Mouse (Mus musculus) gastrocnemius, adult 18-20 months (tissue): ENCODE results near the gene Coro7. TPM values are rescaled to one million over a fixed set of nuclear protein-coding genes. Genes with fewer than 3 reads are reported as not detected.

ENCODE experiments used
- DNase-seq: peaks from one replicate; pipeline ENCODE4 v3.0.0; 2021; ENCODE audit warnings: low spot score
- total RNA-seq, 2 experiments: library from RNA; stranded (reverse); gene quantifications; 2 replicates each; pipeline ENCODE4 v1.2.3; 2021

Gene Coro7
- total RNA-seq, 2 experiments from 2014 or later = 13.9 to 14.4 TPM

GRCm38 (mm10) chr16:4649692-4650091 lies 29.9 kb downstream of the Coro7 start:
- no peak for DNase-seq

GRCm38 (mm10) chr16:4649211-4649610 lies 30.4 kb downstream of the Coro7 start:
- no peak for DNase-seq

DNA sequence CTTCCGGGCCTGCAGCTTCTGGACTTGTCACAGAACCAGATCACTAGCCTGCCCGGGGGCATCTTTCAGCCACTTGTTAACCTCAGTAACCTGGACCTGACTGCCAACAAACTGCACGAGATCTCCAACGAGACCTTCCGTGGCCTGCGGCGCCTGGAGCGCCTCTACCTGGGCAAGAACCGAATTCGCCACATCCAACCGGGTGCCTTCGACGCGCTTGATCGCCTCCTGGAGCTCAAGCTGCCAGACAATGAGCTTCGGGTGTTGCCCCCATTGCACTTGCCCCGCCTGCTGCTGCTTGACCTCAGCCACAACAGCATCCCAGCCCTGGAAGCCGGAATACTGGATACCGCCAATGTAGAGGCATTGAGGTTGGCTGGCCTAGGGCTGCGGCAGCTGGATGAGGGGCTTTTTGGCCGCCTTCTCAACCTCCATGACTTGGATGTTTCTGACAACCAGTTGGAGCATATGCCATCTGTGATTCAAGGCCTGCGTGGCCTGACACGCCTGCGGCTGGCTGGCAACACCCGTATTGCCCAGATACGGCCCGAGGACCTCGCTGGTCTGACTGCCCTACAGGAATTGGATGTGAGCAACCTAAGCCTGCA lies 31.1 kb downstream of the Coro7 start:
- DNase-seq = no peak

- DNase-seq = peak; percentile 75
Measured at GRCm38 (mm10) chr16:4647651-4648141, 31.9 kb downstream of the Coro7 start.

- DNase-seq = no peak
Measured at GRCm38 (mm10) chr16:4646831-4647230, 32.7 kb downstream of the Coro7 start.

DNA sequence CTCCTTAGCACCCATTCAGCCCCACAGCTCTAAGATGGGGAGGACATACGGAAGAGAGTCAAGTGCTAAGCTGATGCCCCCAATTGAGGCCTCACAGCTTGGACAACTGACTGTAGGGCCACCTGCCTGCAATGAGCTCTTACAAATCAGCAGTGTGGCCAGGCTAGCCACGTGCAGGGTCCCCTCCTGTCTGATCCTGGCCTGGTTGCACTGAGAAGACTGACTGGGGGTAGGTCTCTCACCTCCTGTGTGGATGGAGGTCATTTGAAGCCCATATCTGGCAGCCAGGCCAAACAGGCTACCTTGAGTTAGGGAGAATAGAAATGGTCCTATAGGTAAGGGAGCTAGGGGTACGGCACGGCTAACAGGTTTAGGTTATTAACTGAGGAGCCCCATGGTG lies 33.7 kb downstream of the Coro7 start:
- no peak for DNase-seq

DNA sequence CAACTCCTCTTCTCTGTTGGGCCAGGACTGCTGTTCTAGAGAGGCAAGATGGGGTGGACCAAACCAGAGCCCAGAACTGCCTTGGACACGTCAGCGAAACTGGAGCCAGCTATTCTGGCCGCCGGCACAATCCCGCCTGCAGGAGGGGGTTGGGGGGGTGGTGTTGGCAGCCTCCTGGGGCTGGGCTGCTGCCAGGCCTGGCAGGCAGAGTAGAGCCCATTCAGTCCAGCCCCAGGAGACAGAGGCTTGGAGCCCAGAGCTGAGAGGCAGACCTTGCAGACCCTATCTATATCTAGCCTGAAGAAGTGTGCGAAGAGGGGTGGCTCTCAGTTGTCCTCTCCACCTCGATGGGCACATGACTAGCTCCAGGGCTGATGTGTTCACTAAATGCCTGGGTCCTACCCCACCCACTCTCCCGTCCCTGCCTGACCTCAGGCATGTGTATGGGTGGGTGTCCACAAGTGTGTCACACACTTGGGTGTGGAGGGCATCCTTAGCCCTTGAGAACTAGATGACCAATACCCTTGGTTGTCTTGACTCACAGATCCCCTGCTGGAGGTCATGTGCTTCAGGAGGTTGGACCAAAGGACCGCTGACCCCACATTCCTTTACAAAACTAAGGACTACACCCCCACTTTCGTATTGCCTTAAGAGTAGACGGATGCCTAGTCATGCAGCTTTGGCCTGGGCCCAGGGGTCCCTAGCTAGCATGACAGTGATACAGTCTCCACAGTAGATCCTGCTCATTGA lies 35.7 kb downstream of the Coro7 start:
- peak; percentile 90 for DNase-seq

- no peak for DNase-seq
Measured at GRCm38 (mm10) chr16:4642937-4643336, 36.6 kb downstream of the Coro7 start.

GRCm38 (mm10) chr16:4642190-4642589 lies 37.4 kb downstream of the Coro7 start:
- no peak for DNase-seq

- no peak for DNase-seq
Measured at GRCm38 (mm10) chr16:4641119-4641838, 38.3 kb downstream of the Coro7 start.

- no peak for DNase-seq
Measured at GRCm38 (mm10) chr16:4640267-4641005, 39.1 kb downstream of the Coro7 start.

DNA sequence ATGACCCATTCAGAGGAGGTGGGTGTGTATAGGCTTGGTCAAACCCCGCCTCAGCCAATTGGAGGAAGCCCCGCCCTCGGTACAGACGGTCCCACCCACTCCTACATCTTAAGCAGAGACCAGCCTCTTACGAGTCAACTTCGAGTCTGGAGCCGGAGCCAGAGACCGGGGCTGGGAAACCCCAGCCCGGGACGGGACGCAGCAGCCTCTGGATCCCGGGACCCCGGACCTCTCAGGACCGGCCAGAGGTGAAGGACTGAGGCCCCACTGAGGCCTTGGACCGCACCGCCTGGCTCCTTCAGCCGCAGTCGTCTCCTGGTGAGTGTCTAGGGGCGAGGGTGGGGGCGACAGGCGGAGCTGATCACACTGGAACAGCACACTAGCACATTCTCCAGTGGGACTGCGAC lies 39.7 kb downstream of the Coro7 start, which contains the start of the genes Vasn and Dnaja3:
Vasn (plus strand) TSS at position 111 of the 407 bp plus-strand sequence.
Dnaja3 (plus strand) TSS at position 159 of the 407 bp plus-strand sequence.
- DNase-seq = peak; percentile 92

GRCm38 (mm10) chr16:4638891-4639390 lies 40.6 kb downstream of the Coro7 start:
- no peak for DNase-seq

DNA sequence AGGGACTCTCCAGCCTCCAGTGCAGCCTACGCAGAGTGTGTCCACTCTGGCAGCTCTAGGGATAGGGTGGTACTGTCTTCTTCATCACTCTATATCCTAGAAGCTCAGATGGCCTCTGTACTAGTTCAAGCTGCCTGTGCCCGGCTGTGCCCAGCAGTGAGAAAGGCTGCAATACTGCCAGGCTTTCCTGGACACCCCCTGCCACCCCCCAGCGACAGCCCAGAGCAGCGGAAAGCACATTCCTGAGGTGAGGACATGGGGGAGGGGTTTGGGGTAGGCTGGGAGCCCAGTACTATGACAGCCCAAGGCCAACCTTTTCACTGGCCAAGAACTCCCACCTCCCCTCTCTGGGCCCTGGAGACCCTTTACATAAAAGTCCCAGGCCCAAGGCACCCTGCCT lies 43.8 kb downstream of the Coro7 start:
- DNase-seq = no peak

DNA sequence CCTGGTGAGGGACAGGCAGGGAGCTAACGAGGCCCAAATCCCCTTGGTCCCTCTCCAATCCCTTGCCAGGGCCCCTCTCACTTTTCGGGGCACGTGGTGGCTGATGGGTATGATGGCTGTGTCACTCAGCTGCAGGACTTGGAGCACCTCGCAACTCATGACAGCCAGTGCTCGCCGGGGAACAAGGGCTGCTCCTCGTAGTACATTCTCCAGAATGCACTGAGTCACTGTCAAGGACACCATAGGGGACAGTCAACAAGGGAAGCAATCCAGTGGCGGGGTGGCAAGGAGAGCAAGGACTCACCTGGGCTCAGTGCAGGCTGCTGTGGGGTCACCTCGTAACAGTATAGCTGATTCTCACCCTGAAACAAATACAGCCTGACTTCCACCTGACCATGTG lies 44.9 kb downstream of the Coro7 start:
- no peak for DNase-seq

GRCm38 (mm10) chr16:4633661-4634060 lies 45.9 kb downstream of the Coro7 start:
- DNase-seq = no peak

DNA sequence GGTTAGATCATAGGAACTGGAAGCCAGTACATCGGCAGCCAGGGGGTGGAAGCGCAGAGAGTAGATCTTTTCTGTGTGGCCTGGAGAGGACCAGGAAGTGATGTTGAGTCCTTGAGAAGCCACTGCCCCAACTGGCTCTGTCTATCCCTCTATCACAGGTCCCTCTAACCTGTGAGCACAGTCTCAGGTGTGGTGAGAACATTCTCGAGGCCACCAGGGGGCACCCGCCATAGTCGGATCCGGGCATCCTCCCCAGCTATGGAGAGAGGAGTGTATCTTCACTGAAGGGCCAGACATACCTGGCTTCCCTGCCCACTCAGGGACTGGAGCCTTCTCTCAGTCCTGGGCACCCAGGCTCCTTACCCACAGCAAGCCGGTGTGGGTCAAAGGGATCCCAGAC lies 47.5 kb downstream of the Coro7 start:
- DNase-seq = no peak

GRCm38 (mm10) chr16:4629950-4630349 lies 49.6 kb downstream of the Coro7 start:
- peak; percentile 90 for DNase-seq

- no peak for DNase-seq
Measured at GRCm38 (mm10) chr16:4628898-4629419, 50.6 kb downstream of the Coro7 start.

DNA sequence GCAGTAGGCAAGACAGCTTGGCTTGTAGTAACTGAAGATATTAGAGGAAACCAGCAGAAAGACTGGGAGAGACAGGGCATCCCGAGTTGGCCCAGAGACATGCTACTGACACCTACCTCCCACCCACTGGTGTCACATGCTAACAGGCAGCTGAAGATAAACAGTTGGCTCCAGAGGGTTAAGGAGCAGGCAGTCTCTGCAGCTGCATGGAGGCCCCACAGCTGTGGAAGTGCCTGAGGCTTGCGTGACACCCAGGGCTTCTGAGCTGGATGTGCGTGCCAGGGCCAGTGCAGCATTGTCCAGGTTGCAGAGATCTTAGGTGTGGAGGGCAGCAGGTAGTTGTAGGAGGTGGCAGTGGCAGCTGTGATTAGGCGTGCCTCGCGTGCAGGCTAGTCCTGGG lies 52.5 kb downstream of the Coro7 start:
- no peak for DNase-seq
